Mouse (Mus musculus) adrenal gland, postnatal 25 days (tissue): ENCODE measurements around the gene Stau1. TPM values are rescaled to one million over a fixed set of nuclear protein-coding genes. Genes with fewer than 3 reads are reported as not detected.

ENCODE experiments used
- DNase-seq: peaks from one replicate; pipeline ENCODE4 v3.0.0; 2021; ENCODE audit warnings: mixed read lengths
- total RNA-seq: library from RNA; stranded (reverse); gene quantifications from 2 replicates; pipeline ENCODE4 v1.2.3, GENCODE M21; 2021

Stau1 gene
- total RNA-seq, 1 experiment from 2014 or later: 88.6 TPM

GRCm38 (mm10) chr2:166990861-166991260 is 5.2 kb downstream of the Stau1 start:
- DNase-seq: no peak

DNA sequence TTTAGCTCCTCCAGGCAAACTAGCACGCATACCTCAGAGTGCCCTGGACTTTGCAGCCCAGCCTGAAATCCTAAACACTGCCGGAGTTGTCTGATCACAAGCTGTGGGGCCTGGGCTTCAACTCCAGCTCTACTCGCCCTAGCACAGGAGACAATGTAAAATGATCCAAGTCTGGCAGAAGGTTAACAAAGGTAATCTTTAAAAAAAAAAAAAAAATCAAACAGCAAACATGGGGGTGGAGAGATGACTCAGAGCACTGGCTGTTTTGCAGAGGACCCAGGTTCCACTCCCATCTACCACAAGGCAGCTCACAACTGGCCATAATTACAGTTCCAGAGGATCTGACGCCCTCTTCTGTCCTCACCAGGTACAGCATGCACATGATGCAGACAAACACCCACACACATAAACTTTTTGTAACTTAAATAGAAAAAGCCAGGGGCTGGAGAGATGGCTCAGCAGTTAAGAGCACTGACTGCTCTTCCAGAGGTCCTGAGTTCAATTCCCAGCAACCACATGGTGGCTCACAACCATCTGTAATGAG is 12.7 kb downstream of the Stau1 start:
- DNase-seq: no peak

- no peak for DNase-seq
Measured at GRCm38 (mm10) chr2:166980161-166980560, 15.9 kb downstream of the Stau1 start.

GRCm38 (mm10) chr2:166977490-166977889 is 18.6 kb downstream of the Stau1 start:
- no peak for DNase-seq

DNA sequence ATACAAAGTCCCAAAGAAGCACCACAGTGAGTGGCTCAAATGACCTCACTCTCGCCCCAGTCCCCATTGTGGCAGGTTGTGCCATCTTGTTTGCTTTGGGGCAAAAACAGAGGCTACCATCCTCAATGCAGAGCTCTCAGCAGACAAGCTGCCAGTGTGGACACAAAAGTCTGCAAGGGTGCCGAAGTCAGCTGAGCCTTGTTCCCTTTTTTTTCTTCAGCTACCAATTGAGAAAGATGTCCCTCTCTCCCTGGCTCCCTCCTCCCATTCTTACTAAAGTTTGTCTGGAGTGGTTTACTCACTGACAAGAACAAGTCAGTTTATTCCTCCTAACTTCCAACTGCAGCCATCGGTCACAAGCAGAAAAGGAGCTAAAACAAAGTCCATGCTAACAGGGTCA is 19.7 kb downstream of the Stau1 start:
- DNase-seq: no peak

- DNase-seq: no peak
Measured at GRCm38 (mm10) chr2:166974177-166974872, 21.8 kb downstream of the Stau1 start.

DNA sequence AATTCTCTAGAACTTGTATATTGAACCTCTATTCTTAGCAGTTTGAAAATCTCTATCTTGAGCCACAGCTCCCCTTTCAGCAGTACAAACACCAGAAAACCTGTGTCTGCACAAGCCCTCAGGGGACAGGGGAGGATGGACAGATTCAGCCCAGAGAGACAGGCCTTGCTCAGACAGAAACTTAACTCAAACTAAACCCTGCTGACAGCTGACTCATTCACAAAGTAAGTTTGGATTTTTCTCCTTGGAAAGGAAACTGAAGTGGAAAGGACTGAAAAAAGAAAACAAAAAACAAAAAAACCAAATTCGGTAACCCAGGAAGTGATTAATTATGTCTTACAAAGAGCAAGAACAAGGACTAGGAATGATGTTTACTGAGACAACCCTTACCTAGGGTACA is 22.9 kb downstream of the Stau1 start:
- no peak for DNase-seq

GRCm38 (mm10) chr2:166964773-166965172 is 31.3 kb downstream of the Stau1 start:
- no peak for DNase-seq

DNA sequence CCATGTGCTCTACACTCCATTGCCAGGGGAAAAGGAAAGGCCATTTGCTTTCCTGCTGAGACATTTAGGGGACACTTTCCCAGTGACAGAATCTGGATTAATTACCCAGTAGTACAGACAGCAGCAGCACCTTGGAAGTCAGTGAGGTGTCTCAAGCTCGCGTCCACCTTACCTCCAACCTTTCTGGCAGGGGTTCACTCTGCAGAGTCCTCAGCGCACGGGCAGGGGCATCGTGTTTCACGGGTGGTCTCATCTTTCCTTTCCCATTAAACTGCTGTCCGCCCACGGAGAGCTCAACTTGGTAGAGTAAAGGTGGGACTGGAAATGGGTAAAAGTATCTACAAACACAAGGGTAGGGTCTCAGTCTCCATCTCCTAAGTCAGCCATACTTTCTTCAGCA is 32.8 kb downstream of the Stau1 start:
- DNase-seq: no peak

DNA sequence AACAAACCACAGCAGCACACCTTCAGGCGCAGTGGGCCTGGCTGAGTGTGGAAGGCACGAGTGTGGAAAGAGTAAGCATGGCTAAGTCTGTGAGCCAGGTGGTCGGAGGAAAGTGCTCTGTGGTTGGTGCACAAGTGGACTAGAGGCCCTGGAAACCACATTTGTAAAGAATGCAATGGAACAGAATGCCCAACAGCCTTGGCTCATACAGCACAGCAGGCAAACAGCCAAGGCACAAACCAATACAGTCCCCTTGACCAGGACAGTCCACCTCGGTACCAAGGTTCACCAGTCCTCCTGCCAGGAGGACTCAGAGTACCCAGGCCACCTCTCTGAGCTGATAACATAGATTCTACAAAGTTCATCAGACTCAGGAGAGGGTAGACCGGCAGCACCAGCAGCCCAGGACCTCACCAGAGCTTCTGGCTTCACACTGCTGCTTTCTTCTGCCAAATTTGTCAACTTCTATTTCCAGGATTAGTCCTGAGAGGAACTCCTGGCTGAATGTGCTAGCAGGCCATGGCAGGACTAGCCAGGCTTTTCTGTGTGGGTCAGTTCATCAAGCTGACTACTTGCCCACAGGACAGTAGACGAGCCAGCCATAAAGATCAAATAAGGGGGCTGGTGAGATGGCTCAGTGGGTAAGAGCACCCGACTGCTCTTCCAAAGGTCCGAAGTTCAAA is 35.3 kb downstream of the Stau1 start:
- DNase-seq: peak; percentile 29

GRCm38 (mm10) chr2:166956805-166957204 is 39.3 kb downstream of the Stau1 start:
- peak; percentile 13 for DNase-seq

- no peak for DNase-seq
Measured at GRCm38 (mm10) chr2:166952151-166952550, 43.9 kb downstream of the Stau1 start.

DNA sequence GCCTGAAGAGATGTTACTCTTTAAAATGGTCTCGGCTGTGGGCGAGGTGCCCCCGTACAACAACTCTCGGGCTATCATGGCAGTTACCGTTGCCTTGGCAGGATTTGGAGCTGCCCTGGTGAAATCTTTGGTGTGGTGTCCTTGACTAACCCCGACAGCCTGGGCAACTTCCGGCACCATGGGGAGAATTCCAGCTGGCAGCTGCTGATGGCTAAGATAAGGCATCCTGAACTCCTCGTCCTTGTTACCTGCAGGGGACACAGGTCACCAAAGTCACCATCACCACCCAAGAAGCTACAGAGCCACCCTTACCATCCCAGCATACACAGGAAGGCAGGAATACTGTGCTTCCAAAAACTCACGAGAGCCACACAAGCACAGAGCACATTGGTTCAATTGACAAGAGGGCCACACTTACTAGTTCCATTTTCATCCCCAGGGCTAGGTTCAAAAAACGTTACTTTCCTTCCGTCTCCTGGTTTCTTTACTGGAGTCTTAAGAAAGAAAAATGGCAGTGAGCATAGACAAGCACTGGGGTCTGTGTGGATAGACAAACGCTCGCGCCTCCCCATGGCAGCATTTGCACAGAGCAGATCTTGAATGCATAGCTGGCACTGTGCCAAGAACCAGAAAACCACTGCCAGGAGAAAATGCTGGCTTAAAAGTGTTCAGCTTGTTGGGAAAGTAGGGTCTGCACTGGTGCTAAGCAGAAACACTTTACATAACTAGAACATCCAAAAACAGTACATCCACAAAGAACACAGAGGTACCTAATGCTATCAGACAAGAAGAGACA is 45.0 kb downstream of the Stau1 start:
- DNase-seq: peak; percentile 33

DNA sequence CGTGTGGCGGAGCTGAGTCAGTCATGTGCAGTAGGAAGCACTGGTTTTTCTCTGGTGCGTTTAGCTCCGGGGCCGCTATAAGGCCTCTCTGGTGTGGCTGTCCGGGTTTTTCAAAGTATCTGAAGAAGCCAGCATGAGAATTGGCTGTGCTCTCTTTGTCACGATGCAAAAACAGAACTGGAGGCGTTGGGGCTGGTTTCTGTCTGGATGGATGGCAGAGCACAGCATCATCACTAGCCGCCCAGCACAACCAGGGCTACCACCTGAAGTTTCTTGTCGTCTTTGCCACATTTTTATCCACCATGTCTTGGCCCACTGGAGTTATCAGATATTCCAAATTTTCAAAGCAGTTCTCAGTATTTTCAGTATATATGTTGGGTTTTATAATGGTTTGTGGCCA is 47.2 kb downstream of the Stau1 start:
- no peak for DNase-seq

DNA sequence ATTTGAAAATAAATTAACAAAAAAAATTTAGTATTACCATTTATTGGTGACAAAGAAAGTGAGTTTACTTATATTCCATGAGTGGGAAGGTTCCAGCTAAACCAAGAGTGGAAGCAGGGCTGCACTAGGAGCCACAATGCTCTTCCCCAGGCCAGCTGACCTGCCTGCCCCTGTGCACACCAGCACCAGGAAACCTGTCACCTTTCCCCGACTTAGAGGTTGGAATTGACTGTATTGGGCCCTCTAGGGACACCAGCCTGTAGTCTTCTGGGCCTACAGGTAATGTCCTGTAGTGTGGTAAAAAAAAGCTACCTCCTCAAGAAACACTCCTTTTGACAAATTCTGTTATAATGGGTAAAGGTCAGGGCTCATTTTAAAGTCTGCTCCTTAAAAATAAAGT is 47.9 kb downstream of the Stau1 start:
- no peak for DNase-seq

GRCm38 (mm10) chr2:166945456-166945855 is 50.6 kb downstream of the Stau1 start:
- DNase-seq: no peak

DNA sequence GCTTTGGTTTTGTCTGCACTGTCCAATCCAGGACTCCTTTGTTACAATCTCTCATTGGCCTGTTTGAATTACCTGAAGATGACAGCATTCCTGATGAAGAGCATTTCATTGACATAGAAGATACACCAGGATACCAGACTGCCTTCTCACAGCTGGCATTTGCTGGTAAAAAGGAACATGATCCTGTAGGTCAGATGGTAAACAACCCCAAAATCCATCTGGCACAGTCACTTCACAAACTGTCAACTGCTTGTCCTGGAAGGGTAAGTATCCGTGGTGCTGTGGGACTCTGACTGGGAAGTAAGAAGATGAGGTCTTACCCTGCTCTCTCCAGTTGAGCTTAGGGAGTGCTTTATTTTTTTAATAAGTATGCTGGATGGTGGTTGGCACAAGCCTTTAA is 51.8 kb downstream of the Stau1 start:
- DNase-seq: no peak

GRCm38 (mm10) chr2:166943146-166943545 is 53.0 kb downstream of the Stau1 start:
- no peak for DNase-seq

DNA sequence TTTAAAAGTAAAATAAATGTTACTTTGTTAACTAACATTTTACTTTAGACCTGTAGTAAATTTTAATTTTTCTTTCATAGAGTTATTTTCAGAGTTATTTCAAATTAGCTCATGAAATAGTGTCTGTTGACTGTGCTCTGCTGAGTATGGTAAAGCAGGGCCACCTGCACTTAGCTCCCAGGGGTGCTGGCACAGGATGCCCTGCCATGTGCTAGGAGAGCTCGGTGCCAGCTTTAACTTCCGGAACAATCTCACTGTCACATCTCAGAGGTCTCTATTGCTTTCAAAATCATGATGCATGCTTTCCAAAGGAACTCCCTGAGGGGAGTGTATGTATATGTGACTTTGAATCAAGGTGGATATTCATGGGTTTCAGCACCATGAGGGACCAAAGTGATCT is 59.9 kb downstream of the Stau1 start:
- no peak for DNase-seq

GRCm38 (mm10) chr2:166935582-166935981 is 60.5 kb downstream of the Stau1 start:
- no peak for DNase-seq

DNA sequence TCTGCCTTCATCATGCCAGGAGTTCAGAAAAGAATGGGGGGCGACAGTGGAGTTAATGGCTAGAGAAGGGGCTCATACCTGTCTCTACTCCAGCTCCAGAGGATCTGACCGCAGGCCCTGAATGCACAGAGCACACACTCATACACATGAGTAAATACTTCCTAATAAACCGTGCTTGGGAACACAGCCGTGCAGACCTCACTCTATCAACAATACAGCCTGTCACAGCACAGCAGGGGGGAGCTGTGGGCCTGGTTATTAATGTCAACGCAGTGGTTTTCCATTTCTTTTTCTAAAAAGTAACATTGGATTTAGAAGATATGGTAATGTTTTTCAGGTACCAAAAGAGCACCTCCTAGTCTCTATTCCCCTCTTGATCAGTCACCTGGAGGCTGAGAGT is 61.7 kb downstream of the Stau1 start:
- DNase-seq: no peak

DNA sequence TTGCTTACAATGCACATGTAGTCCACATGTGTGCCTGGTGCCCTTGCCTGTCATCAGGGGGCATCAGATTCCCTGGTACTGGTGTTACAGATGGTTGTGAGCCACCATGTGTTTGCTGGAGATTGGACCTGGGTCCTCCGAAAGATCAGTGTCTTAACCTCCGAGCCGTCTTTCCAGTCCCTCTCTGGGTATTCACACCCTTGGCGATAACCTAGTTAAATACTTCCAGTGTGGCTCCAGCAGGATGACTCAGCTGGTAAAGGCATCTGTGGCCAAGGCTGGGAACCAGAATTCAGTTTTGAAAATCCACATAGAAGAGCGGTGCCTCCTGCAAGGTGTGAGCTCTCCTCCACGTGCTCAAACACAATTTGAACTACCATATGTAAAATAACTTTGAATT is 62.2 kb downstream of the Stau1 start:
- DNase-seq: no peak

GRCm38 (mm10) chr2:166923971-166924370 is 72.1 kb downstream of the Stau1 start:
- no peak for DNase-seq
